Mouse (Mus musculus): ENCODE data around the gene Pkn1.

DNA sequence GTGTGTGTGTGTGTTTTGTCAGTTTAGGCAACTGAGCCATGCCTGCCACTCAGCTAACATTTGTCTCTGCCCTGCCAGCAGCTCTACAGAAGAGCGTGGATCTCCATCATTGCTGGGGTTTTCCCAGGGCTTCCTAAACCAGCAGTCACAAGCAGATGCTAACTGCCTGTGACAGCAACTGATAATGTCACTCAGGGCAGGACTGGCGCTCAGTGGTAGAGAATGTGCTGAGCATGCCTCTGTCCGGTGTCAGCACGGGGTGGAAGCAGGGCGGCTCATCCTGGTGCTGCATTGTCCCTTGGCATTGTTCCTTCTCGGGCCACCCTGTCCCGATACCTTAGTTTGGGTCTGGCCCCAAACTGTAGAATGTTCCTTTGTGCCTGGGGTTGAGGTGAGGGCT is 75.4 kb downstream of the Pkn1 start:
- no peak for TF ChIP-seq CTCF (IDR thresholded peaks at IDR 0.05; ENCODE audit: extremely low read depth, insufficient read depth, low read length)
- no peak for TF ChIP-seq POLR2A (IDR thresholded peaks at IDR 0.05; ENCODE audit: extremely low read depth, insufficient read depth, low read length)

All from cortical plate, adult 2 months (tissue).